Mouse (Mus musculus) bone marrow, adult 2 months (tissue): ENCODE measurements at regions not wholly inside any gene's neighbourhood (a gene's known extent, or its start where the extent isn't known, plus 50 kb on each side); places are given as distances from the start of the nearest gene placed in this dataset.

Source experiments
- CTCF ChIP-seq: fragments of 200-500 bp; IDR thresholded peaks from 2 replicates; pipeline ENCODE4 v1.5.1; 2011; ENCODE audit warnings: low read length, control low read depth; ENCODE audit not compliant: control insufficient read depth, insufficient read depth
- POLR2A ChIP-seq: fragments of 200-500 bp; IDR thresholded peaks from 2 replicates; pipeline ENCODE4 v1.6.1; 2011; ENCODE audit warnings: low read depth, mild to moderate bottlenecking, control low read depth, low read length, borderline replicate concordance; ENCODE audit not compliant: control insufficient read depth

GRCm38 (mm10) chr10:87732658-87733057, 125.4 kb upstream of the Igf1 start:
- TF ChIP-seq POLR2A, result no peak
- TF ChIP-seq CTCF, result no peak
